Mouse (Mus musculus): ENCODE measurements at regions not wholly inside any gene's neighbourhood (a gene's known extent, or its start where the extent isn't known, plus 50 kb on each side); places are given as distances from the start of the nearest gene placed in this dataset.

GRCm38 (mm10) chr11:31769804-31770654 is 98.3 kb upstream of the Bod1 start:
- no peak for ATAC-seq (replicated peaks; ENCODE audit: low FRiP score, low TSS enrichment, low read depth)
- WGBS = 78% methylated on average over 4 of the region's 4 CpGs
- Histone ChIP-seq H3K27me3 (replicated peaks; ENCODE audit: control insufficient read depth, insufficient read depth, low read length) (no peaks in the 10 kb centered on the region), H3K4me2 (ENCODE audit: low read length) (no peak overlapping the region), H3K27ac (ENCODE audit: low read depth) (no peak overlapping the region), H3K4me1 (replicated peaks; ENCODE audit: control insufficient read depth, insufficient read depth, low read length) (no peaks in the 10 kb centered on the region), H3K36me3 (ENCODE audit: control insufficient read depth, insufficient read depth, low read length) (no peaks in the 10 kb centered on the region), H3K9me3 (ENCODE audit: control insufficient read depth, low read length) (no peaks in the 10 kb centered on the region), H3K4me3 (ENCODE audit: low read depth, low read length) (no peak overlapping the region), H3K9ac (ENCODE audit: low read length) (no peak overlapping the region)
- no peak for DNase-seq (ENCODE audit: low spot score)

- WGBS = 68% methylated on average over 7 of the region's 7 CpGs
- Histone ChIP-seq H3K9me3 (ENCODE audit: control insufficient read depth, low read length) (no peaks in the 10 kb centered on the region), H3K27me3 (replicated peaks; ENCODE audit: control insufficient read depth, insufficient read depth, low read length) (no peaks in the 10 kb centered on the region), H3K9ac (ENCODE audit: low read length) (no peak overlapping the region), H3K4me3 (ENCODE audit: low read depth, low read length) (no peak overlapping the region), H3K4me1 (replicated peaks; ENCODE audit: control insufficient read depth, insufficient read depth, low read length) (no peaks in the 10 kb centered on the region), H3K36me3 (ENCODE audit: control insufficient read depth, insufficient read depth, low read length) (no peaks in the 10 kb centered on the region), H3K4me2 (ENCODE audit: low read length) (no peak overlapping the region), H3K27ac (ENCODE audit: low read depth) (no peak overlapping the region)
- ATAC-seq (replicated peaks; ENCODE audit: low FRiP score, low TSS enrichment, low read depth) (no peak), DNase-seq (ENCODE audit: low spot score) (no peak)
Observed at GRCm38 (mm10) chr11:31770881-31771280, 99.2 kb upstream of the Bod1 start.

GRCm38 (mm10) chr11:31771491-31772439 is 100.1 kb upstream of the Bod1 start:
- H3K9ac ChIP-seq (ENCODE audit: low read length) = no peak overlapping the region
- WGBS = 87% methylated on average over 6 of the region's 6 CpGs
- ATAC-seq (replicated peaks; ENCODE audit: low FRiP score, low TSS enrichment, low read depth) = no peak

GRCm38 (mm10) chr11:31777531-31777930 is 94.5 kb upstream of the Cpeb4 start:
- no peaks in the 10 kb centered on the region for H3K36me3 ChIP-seq (ENCODE audit: control insufficient read depth, insufficient read depth, low read length)
- no peak for DNase-seq (ENCODE audit: low spot score)
- WGBS = 82% methylated on average over 8 of the region's 8 CpGs
- H3K4me3 ChIP-seq (ENCODE audit: low read depth, low read length) = no peak overlapping the region
- H3K9ac ChIP-seq (ENCODE audit: low read length) = no peak overlapping the region
- H3K27ac ChIP-seq (ENCODE audit: low read depth) = no peak overlapping the region
- no peak for ATAC-seq (replicated peaks; ENCODE audit: low FRiP score, low TSS enrichment, low read depth)
- H3K4me2 ChIP-seq (ENCODE audit: low read length) = no peak overlapping the region
- no peaks in the 10 kb centered on the region for H3K27me3 ChIP-seq (replicated peaks; ENCODE audit: control insufficient read depth, insufficient read depth, low read length)
- no peaks in the 10 kb centered on the region for H3K4me1 ChIP-seq (replicated peaks; ENCODE audit: control insufficient read depth, insufficient read depth, low read length)
- no peaks in the 10 kb centered on the region for H3K9me3 ChIP-seq (ENCODE audit: control insufficient read depth, low read length)

More at GRCm38 (mm10) chr11:31771491-31772439, 100.1 kb upstream of the Bod1 start:
- no peaks in the 10 kb centered on the region for H3K36me3 ChIP-seq (ENCODE audit: control insufficient read depth, insufficient read depth, low read length)
- no peaks in the 10 kb centered on the region for H3K4me1 ChIP-seq (replicated peaks; ENCODE audit: control insufficient read depth, insufficient read depth, low read length)
- no peak overlapping the region for H3K4me2 ChIP-seq (ENCODE audit: low read length)
- no peak overlapping the region for H3K4me3 ChIP-seq (ENCODE audit: low read depth, low read length)
- no peaks in the 10 kb centered on the region for H3K27me3 ChIP-seq (replicated peaks; ENCODE audit: control insufficient read depth, insufficient read depth, low read length)
- DNase-seq (ENCODE audit: low spot score) = no peak
- H3K9me3 ChIP-seq (ENCODE audit: control insufficient read depth, low read length) = no peaks in the 10 kb centered on the region
- no peak overlapping the region for H3K27ac ChIP-seq (ENCODE audit: low read depth)

GRCm38 (mm10) chr11:31778766-31779165 is 93.2 kb upstream of the Cpeb4 start:
- H3K4me2 ChIP-seq (ENCODE audit: low read length) = no peak overlapping the region
- DNase-seq (ENCODE audit: low spot score) = no peak
- ATAC-seq (replicated peaks; ENCODE audit: low FRiP score, low TSS enrichment, low read depth) = no peak
- no peaks in the 10 kb centered on the region; the same call in 1 of the 2 replicates for H3K9me3 ChIP-seq (ENCODE audit: control insufficient read depth, low read length)
- H3K27me3 ChIP-seq (replicated peaks; ENCODE audit: control insufficient read depth, insufficient read depth, low read length) = no peaks in the 10 kb centered on the region
- no peak overlapping the region for H3K9ac ChIP-seq (ENCODE audit: low read length)
- no peak overlapping the region for H3K27ac ChIP-seq (ENCODE audit: low read depth)
- H3K4me3 ChIP-seq (ENCODE audit: low read depth, low read length) = no peak overlapping the region
- H3K36me3 ChIP-seq (ENCODE audit: control insufficient read depth, insufficient read depth, low read length) = no peaks in the 10 kb centered on the region
- H3K4me1 ChIP-seq (replicated peaks; ENCODE audit: control insufficient read depth, insufficient read depth, low read length) = no peaks in the 10 kb centered on the region
- WGBS = 80% methylated on average over 4 of the region's 4 CpGs

GRCm38 (mm10) chr11:31779267-31779666 is 92.7 kb upstream of the Cpeb4 start:
- ATAC-seq (replicated peaks; ENCODE audit: low FRiP score, low TSS enrichment, low read depth) = no peak

GRCm38 (mm10) chr11:31780969-31781368 is 91.0 kb upstream of the Cpeb4 start:
- Histone ChIP-seq H3K4me3 (ENCODE audit: low read depth, low read length) (no peak overlapping the region), H3K27me3 (replicated peaks; ENCODE audit: control insufficient read depth, insufficient read depth, low read length) (no peaks in the 10 kb centered on the region), H3K27ac (ENCODE audit: low read depth) (no peak overlapping the region), H3K4me1 (replicated peaks; ENCODE audit: control insufficient read depth, insufficient read depth, low read length) (no peaks in the 10 kb centered on the region), H3K9me3 (ENCODE audit: control insufficient read depth, low read length) (no peaks in the 10 kb centered on the region; the same call in 1 of the 2 replicates), H3K9ac (ENCODE audit: low read length) (no peak overlapping the region), H3K4me2 (ENCODE audit: low read length) (no peak overlapping the region), H3K36me3 (ENCODE audit: control insufficient read depth, insufficient read depth, low read length) (no peaks in the 10 kb centered on the region)
- DNase-seq (ENCODE audit: low spot score) = no peak
- ATAC-seq (replicated peaks; ENCODE audit: low FRiP score, low TSS enrichment, low read depth) = no peak
- 86% methylated on average over 6 of the region's 6 CpGs for WGBS

More at GRCm38 (mm10) chr11:31779267-31779666, 92.7 kb upstream of the Cpeb4 start:
- no peak overlapping the region for H3K27ac ChIP-seq (ENCODE audit: low read depth)
- 84% methylated on average over 2 of the region's 2 CpGs for WGBS
- DNase-seq (ENCODE audit: low spot score) = no peak
- no peaks in the 10 kb centered on the region for H3K27me3 ChIP-seq (replicated peaks; ENCODE audit: control insufficient read depth, insufficient read depth, low read length)
- no peaks in the 10 kb centered on the region; the same call in 1 of the 2 replicates for H3K9me3 ChIP-seq (ENCODE audit: control insufficient read depth, low read length)
- H3K4me2 ChIP-seq (ENCODE audit: low read length) = no peak overlapping the region
- H3K9ac ChIP-seq (ENCODE audit: low read length) = no peak overlapping the region
- no peak overlapping the region for H3K4me3 ChIP-seq (ENCODE audit: low read depth, low read length)
- no peaks in the 10 kb centered on the region for H3K4me1 ChIP-seq (replicated peaks; ENCODE audit: control insufficient read depth, insufficient read depth, low read length)
- H3K36me3 ChIP-seq (ENCODE audit: control insufficient read depth, insufficient read depth, low read length) = no peaks in the 10 kb centered on the region

GRCm38 (mm10) chr11:31781605-31782004 is 90.4 kb upstream of the Cpeb4 start:
- Histone ChIP-seq H3K27me3 (replicated peaks; ENCODE audit: control insufficient read depth, insufficient read depth, low read length) (no peaks in the 10 kb centered on the region), H3K4me1 (replicated peaks; ENCODE audit: control insufficient read depth, insufficient read depth, low read length) (no peaks in the 10 kb centered on the region), H3K9me3 (ENCODE audit: control insufficient read depth, low read length) (no peaks in the 10 kb centered on the region; the same call in 1 of the 2 replicates), H3K36me3 (ENCODE audit: control insufficient read depth, insufficient read depth, low read length) (no peaks in the 10 kb centered on the region), H3K4me3 (ENCODE audit: low read depth, low read length) (no peak overlapping the region), H3K27ac (ENCODE audit: low read depth) (no peak overlapping the region), H3K4me2 (ENCODE audit: low read length) (no peak overlapping the region), H3K9ac (ENCODE audit: low read length) (no peak overlapping the region)
- ATAC-seq (replicated peaks; ENCODE audit: low FRiP score, low TSS enrichment, low read depth) (no peak), DNase-seq (ENCODE audit: low spot score) (no peak)
- WGBS = 74% methylated on average over 6 of the region's 6 CpGs

Data from intestine, embryonic 14.5 days (tissue).